Mouse (Mus musculus): ENCODE results near the gene Myh9.

DNA sequence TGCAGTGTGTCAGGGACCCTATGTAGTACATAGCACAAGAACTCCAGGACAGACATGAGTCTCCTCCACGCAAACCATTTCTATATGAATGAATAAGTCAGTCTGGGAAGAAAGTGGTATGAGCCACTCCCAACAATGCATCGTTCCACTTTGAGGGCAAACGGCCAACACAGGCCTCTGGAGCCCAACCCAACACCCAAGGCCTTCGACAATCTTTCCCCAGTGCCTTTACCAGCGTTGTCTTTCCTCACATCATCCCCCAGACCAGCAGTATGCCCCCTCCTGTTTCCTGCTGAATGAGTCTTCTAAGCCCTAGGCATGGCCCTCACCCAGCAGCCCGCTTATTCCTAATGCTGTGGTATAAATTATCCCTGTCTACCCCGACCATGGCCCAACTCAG is 20.6 kb downstream of the Myh9 start:
- TF ChIP-seq CTCF (IDR thresholded peaks at IDR 0.05; ENCODE audit: low read depth) = no peak
- TF ChIP-seq EP300 (IDR thresholded peaks at IDR 0.05; ENCODE audit: low read depth) = no peak

All from heart, postnatal 0 days (tissue).